24 mouse cellular contexts compared by ENCODE assay signal in genomic region chr13:106761661-106762060, GRCm38 (mm10).
DNase-seq lines count a peak whose midpoint lies in the region; ATAC-seq and TF ChIP-seq lines count a peak whose summit lies in the region.
"Had no signal": no experiment of that assay in that cellular context is flagged by ENCODE, and none has a peak within 500 bp of the region (broad histone marks: within the 10 kb centered on the region; RNA-seq: fewer than 3 reads in every experiment).

No protein-coding gene starts in this region.

- no peak for DNase-seq in liver
- DNase-seq in midbrain, postnatal 0 days (ENCODE audit: low spot score), result no peak
- DNase-seq in thymus, postnatal 10 days (ENCODE audit: low spot score in 2 of 2), result no peak
- DNase-seq: adrenal gland, adult 8-10 months; adrenal gland, postnatal 36 days; B cell, adult 2 months; cerebellum, adult 2 months; embryo, embryonic 11 days; gastrocnemius, adult 2 months; gastrocnemius, postnatal 25 days had no signal

- no peaks in the 10 kb centered on the region for H3K27me3 ChIP-seq in hindbrain, embryonic 16.5 days (replicated peaks; ENCODE audit: control insufficient read depth, insufficient read depth, low read length)
- H3K27me3 ChIP-seq in hindbrain, embryonic 12.5 days, result no peaks in the 10 kb centered on the region
- no peaks in the 10 kb centered on the region for H3K27me3 ChIP-seq in liver, embryonic 12.5 days (replicated peaks)
- no peaks in the 10 kb centered on the region for H3K27me3 ChIP-seq in midbrain, postnatal 0 days (ENCODE audit: insufficient read depth, low read length)
- no peaks in the 10 kb centered on the region for H3K27me3 ChIP-seq in midbrain, embryonic 15.5 days (replicated peaks)
- H3K27me3 ChIP-seq: embryonic facial prominence, embryonic 15.5 days; heart, embryonic 15.5 days had no signal

- H3K4me2 ChIP-seq in hindbrain, embryonic 16.5 days (ENCODE audit: low read length), result no peak overlapping the region
- H3K4me2 ChIP-seq in hindbrain, embryonic 12.5 days (replicated peaks), result no peak overlapping the region
- H3K4me2 ChIP-seq in liver, embryonic 12.5 days, result no peak overlapping the region
- no peak overlapping the region for H3K4me2 ChIP-seq in midbrain, postnatal 0 days (ENCODE audit: low read depth, low read length, poor library complexity, severe bottlenecking)
- H3K4me2 ChIP-seq in midbrain, embryonic 15.5 days, result no peak overlapping the region
- H3K4me2 ChIP-seq: embryonic facial prominence, embryonic 15.5 days had no signal

- no peak overlapping the region for H3K27ac ChIP-seq in hindbrain, embryonic 16.5 days (ENCODE audit: low read depth, low read length)
- no peak overlapping the region for H3K27ac ChIP-seq in hindbrain, embryonic 12.5 days
- H3K27ac ChIP-seq in liver, embryonic 12.5 days, result no peak overlapping the region
- H3K27ac ChIP-seq in midbrain, postnatal 0 days (ENCODE audit: low read depth, low read length), result no peak overlapping the region
- H3K27ac ChIP-seq in midbrain, embryonic 15.5 days, result no peak overlapping the region
- H3K27ac ChIP-seq: embryonic facial prominence, embryonic 15.5 days; forebrain, embryonic 10.5 days; gastrocnemius, adult 2 months; heart, embryonic 10.5 days; hindbrain, embryonic 10.5 days had no signal

- TF ChIP-seq CTCF in midbrain, postnatal 0 days (IDR thresholded peaks at IDR 0.05), result no peak

- 96% methylated on average over 1 of the region's 1 CpGs for WGBS in hindbrain, embryonic 16.5 days
- WGBS in hindbrain, embryonic 12.5 days, result 94% methylated on average over 1 of the region's 1 CpGs
- 76% methylated on average over 1 of the region's 1 CpGs for WGBS in liver, embryonic 12.5 days (ENCODE audit: insufficient replicate concordance)
- 97% methylated on average over 1 of the region's 1 CpGs for WGBS in midbrain, postnatal 0 days
- WGBS in midbrain, embryonic 15.5 days, result 97% methylated on average over 1 of the region's 1 CpGs

- H3K9ac ChIP-seq in hindbrain, embryonic 16.5 days (ENCODE audit: low read depth, low read length), result no peak overlapping the region
- no peak overlapping the region for H3K9ac ChIP-seq in hindbrain, embryonic 12.5 days
- H3K9ac ChIP-seq in liver, embryonic 12.5 days, result no peak overlapping the region
- no peak overlapping the region for H3K9ac ChIP-seq in midbrain, postnatal 0 days (replicated peaks; ENCODE audit: low read length, poor library complexity, severe bottlenecking)
- H3K9ac ChIP-seq in midbrain, embryonic 15.5 days, result no peak overlapping the region
- H3K9ac ChIP-seq: embryonic facial prominence, embryonic 15.5 days; heart, embryonic 15.5 days had no signal

- no peak overlapping the region for H3K4me3 ChIP-seq in hindbrain, embryonic 16.5 days (ENCODE audit: low read length)
- no peak overlapping the region for H3K4me3 ChIP-seq in hindbrain, embryonic 12.5 days
- no peak overlapping the region for H3K4me3 ChIP-seq in liver, embryonic 12.5 days
- H3K4me3 ChIP-seq in midbrain, postnatal 0 days (ENCODE audit: low read depth, low read length), result no peak overlapping the region
- no peak overlapping the region for H3K4me3 ChIP-seq in midbrain, embryonic 15.5 days
- H3K4me3 ChIP-seq: embryonic facial prominence, embryonic 15.5 days; erythroblast, embryonic 14.5 days; forebrain, embryonic 10.5 days; gastrocnemius, adult 2 months; heart, embryonic 10.5 days; heart, embryonic 15.5 days; hindbrain, embryonic 10.5 days had no signal

- H3K36me3 ChIP-seq in hindbrain, embryonic 16.5 days (ENCODE audit: control insufficient read depth, insufficient read depth, low read length), result no peaks in the 10 kb centered on the region
- no peaks in the 10 kb centered on the region for H3K36me3 ChIP-seq in hindbrain, embryonic 12.5 days
- H3K36me3 ChIP-seq in liver, embryonic 12.5 days, result no peaks in the 10 kb centered on the region
- no peaks in the 10 kb centered on the region for H3K36me3 ChIP-seq in midbrain, postnatal 0 days (ENCODE audit: insufficient read depth, low read length)
- H3K36me3 ChIP-seq in midbrain, embryonic 15.5 days (replicated peaks), result no peaks in the 10 kb centered on the region
- H3K36me3 ChIP-seq: embryonic facial prominence, embryonic 15.5 days; forebrain, embryonic 10.5 days; G1E; heart, embryonic 10.5 days; heart, embryonic 15.5 days; hindbrain, embryonic 10.5 days had no signal

- no peaks in the 10 kb centered on the region for H3K9me3 ChIP-seq in hindbrain, embryonic 16.5 days (ENCODE audit: control insufficient read depth, low read length)
- H3K9me3 ChIP-seq in hindbrain, embryonic 12.5 days (replicated peaks), result no peaks in the 10 kb centered on the region
- H3K9me3 ChIP-seq in liver, embryonic 12.5 days (replicated peaks), result no peaks in the 10 kb centered on the region
- H3K9me3 ChIP-seq in midbrain, postnatal 0 days (ENCODE audit: low read length), result no peaks in the 10 kb centered on the region
- no peaks in the 10 kb centered on the region for H3K9me3 ChIP-seq in midbrain, embryonic 15.5 days
- H3K9me3 ChIP-seq: embryonic facial prominence, embryonic 15.5 days; forebrain, embryonic 10.5 days; G1E; heart, embryonic 10.5 days; heart, embryonic 15.5 days; hindbrain, embryonic 10.5 days had no signal

- ATAC-seq in hindbrain, embryonic 16.5 days, result peak; percentile 16; the same call in 1 of the 2 replicates
- no peak for ATAC-seq in hindbrain, embryonic 12.5 days (ENCODE audit: low FRiP score)
- ATAC-seq in liver, embryonic 12.5 days, result 0 out of 2 replicates have a peak, but pooled peaks have one; percentile 27
- peak; percentile 31; the same call in 1 of the 2 replicates for ATAC-seq in midbrain, postnatal 0 days (ENCODE audit: low FRiP score)
- no peak; the same call in 1 of the 2 replicates for ATAC-seq in midbrain, embryonic 15.5 days (replicated peaks)
- ATAC-seq: CD4-positive, CD25-positive, alpha-beta regulatory T cell, adult 4 months; forebrain, embryonic 14.5 days; inflammation-experienced regulatory T-cells, adult 6 months had no signal

- H3K4me1 ChIP-seq in hindbrain, embryonic 16.5 days (ENCODE audit: control insufficient read depth, insufficient read depth, low read depth, low read length), result no peaks in the 10 kb centered on the region
- H3K4me1 ChIP-seq in hindbrain, embryonic 12.5 days, result no peaks in the 10 kb centered on the region
- H3K4me1 ChIP-seq in liver, embryonic 12.5 days, result 0 out of 2 replicates have a peak, but pooled peaks cover 15% of the 10 kb centered on the region
- no peaks in the 10 kb centered on the region for H3K4me1 ChIP-seq in midbrain, postnatal 0 days (ENCODE audit: insufficient read depth, low read length)
- H3K4me1 ChIP-seq in midbrain, embryonic 15.5 days, result no peaks in the 10 kb centered on the region
- H3K4me1 ChIP-seq: embryonic facial prominence, embryonic 15.5 days; forebrain, embryonic 10.5 days; hindbrain, embryonic 10.5 days had no signal

Comparison
In these comparisons a context has a peak if more than half of its experiments do, and no peak if none do; other contexts are left out.
1. ATAC-seq: peak in hindbrain, embryonic 16.5 days (single experiment), liver, embryonic 12.5 days (single experiment) and midbrain, postnatal 0 days (single experiment); none in hindbrain, embryonic 12.5 days (single experiment) and midbrain, embryonic 15.5 days (single experiment).